Mouse (Mus musculus) heart, embryonic 12.5 days (tissue): ENCODE results near the gene Plxna2. TPM values are rescaled to one million over a fixed set of nuclear protein-coding genes. Genes with fewer than 3 reads are reported as not detected.
A peak's percentile ranks its signal among the peaks of the same experiment; 100 is the strongest.

Experiments used
- ATAC-seq: fragments of 200-750 bp; cut with Nextera tagmentation; 2 replicates; pipeline ENCODE4 v1.8.0; 2017; ENCODE audit warnings: moderate TSS enrichment, moderate library complexity; ENCODE audit not compliant: insufficient number of reproducible peaks, low FRiP score
- H3K27ac ChIP-seq: fragments of 300-500 bp; sonication (generic); 2 replicates; pipeline ENCODE4 v1.5.1; 2016; ENCODE audit warnings: mild to moderate bottlenecking, moderate library complexity; ENCODE audit not compliant: poor library complexity, severe bottlenecking
- H3K27me3 ChIP-seq: fragments of 300-500 bp; sonication (generic); replicated peaks from 2 replicates; pipeline ENCODE4 v1.6.1; 2016; ENCODE audit warnings: mild to moderate bottlenecking, moderate library complexity
- H3K36me3 ChIP-seq: fragments of 300-500 bp; sonication (generic); 2 replicates; pipeline ENCODE4 v1.6.1; 2016; ENCODE audit warnings: mild to moderate bottlenecking, moderate library complexity
- H3K4me1 ChIP-seq: fragments of 300-500 bp; sonication (generic); replicated peaks from 2 replicates; pipeline ENCODE4 v1.6.1; 2016; ENCODE audit warnings: mild to moderate bottlenecking
- H3K4me2 ChIP-seq: fragments of 300-500 bp; sonication (generic); 2 replicates; pipeline ENCODE4 v1.6.1; 2016; ENCODE audit warnings: mild to moderate bottlenecking, moderate library complexity
- H3K4me3 ChIP-seq: fragments of 300-500 bp; sonication (generic); 2 replicates; pipeline ENCODE4 v1.5.1; 2016; ENCODE audit warnings: mild to moderate bottlenecking
- H3K9ac ChIP-seq: fragments of 300-500 bp; sonication (generic); 2 replicates; pipeline ENCODE4 v1.6.1; 2016; ENCODE audit warnings: mild to moderate bottlenecking, moderate library complexity
- H3K9me3 ChIP-seq: fragments of 300-500 bp; sonication (generic); replicated peaks from 2 replicates; pipeline ENCODE4 v1.6.1; 2016; ENCODE audit warnings: mild to moderate bottlenecking, moderate library complexity
- WGBS: fragments of 180-500 bp; shearing (Covaris S2); methylation state at CpG from one replicate; pipeline ENCODE4 v1.1.7; 2016; 5-methylcytosine and 5-hydroxymethylcytosine counted together
- polyA plus RNA-seq: library from polyadenylated mRNA; unstranded; fragments of >200 nt; fragmentation: Nextera tagmentation; extraction: Ambion mirVana; gene quantifications from 2 replicates; pipeline ENCODE4 v1.2.1, GENCODE M21; 2016

Plxna2 gene
- polyA plus RNA-seq, 1 experiment from 2014 or later = 8.0 TPM

- Histone ChIP-seq H3K4me3 (no peak overlapping the region), H3K36me3 (no peaks in the 10 kb centered on the region), H3K4me1 (peaks cover 53% of the 10 kb centered on the region), H3K4me2 (no peak overlapping the region), H3K9me3 (no peaks in the 10 kb centered on the region), H3K27ac (peak overlapping the region; percentile 84), H3K27me3 (no peaks in the 10 kb centered on the region), H3K9ac (no peak overlapping the region)
- WGBS = 5% methylated on average over 1 of the region's 1 CpGs
- ATAC-seq = peak; percentile 74
Measured at GRCm38 (mm10) chr1:194687746-194688145, 69.7 kb downstream of the Plxna2 start.

DNA sequence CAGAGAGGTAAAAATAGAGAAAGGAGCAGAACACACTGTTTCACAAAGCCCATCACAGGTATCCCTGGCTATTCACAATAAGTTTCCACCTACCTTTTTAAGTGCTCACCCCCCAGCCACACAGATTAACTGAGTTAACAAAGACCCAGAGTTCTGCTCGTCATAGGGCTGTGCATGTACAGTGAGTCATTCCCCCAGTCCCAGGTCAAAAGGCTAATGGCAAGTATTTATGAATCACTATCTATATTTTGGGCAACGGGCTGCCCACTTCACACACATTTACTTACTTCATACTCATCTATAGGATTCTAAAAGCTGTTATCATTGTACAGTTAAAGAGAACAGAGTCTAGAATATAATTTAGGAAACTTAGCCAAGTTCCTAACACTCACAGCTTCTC is 70.1 kb downstream of the Plxna2 start:
- H3K4me3 ChIP-seq = no peak overlapping the region
- no peak for ATAC-seq
- no peaks in the 10 kb centered on the region for H3K9me3 ChIP-seq
- H3K27ac ChIP-seq = peak overlapping the region; percentile 84
- H3K27me3 ChIP-seq = no peaks in the 10 kb centered on the region
- H3K9ac ChIP-seq = no peak overlapping the region
- H3K36me3 ChIP-seq = no peaks in the 10 kb centered on the region
- H3K4me1 ChIP-seq = peaks cover 53% of the 10 kb centered on the region
- no peak overlapping the region for H3K4me2 ChIP-seq
- 15% methylated on average over 2 of the region's 2 CpGs for WGBS

DNA sequence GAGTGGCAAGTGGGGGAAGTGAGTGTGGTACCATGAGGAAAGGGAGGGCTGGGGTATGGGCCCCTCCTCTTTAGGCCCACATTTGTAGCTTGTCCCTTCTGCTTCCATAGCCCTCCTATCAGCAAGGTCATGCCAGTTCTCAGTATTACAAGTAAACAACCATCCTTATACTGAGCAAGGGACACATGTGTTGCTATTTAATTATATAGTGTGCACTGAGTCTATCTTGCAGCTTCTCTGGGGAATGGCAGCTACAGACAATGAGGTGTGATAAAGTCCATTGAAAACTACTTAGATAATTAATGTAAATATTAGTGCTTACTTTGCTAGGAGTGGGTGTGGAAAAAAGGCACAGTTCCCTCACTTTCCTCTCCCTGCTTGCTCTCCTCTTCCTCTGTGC is 75.0 kb downstream of the Plxna2 start:
- Histone ChIP-seq H3K4me1 (peaks cover 54% of the 10 kb centered on the region), H3K27me3 (no peaks in the 10 kb centered on the region), H3K27ac (no peak overlapping the region; the same call in 1 of the 2 replicates), H3K4me3 (no peak overlapping the region), H3K36me3 (no peaks in the 10 kb centered on the region), H3K9ac (no peak overlapping the region), H3K4me2 (no peak overlapping the region), H3K9me3 (no peaks in the 10 kb centered on the region)
- no peak for ATAC-seq

DNA sequence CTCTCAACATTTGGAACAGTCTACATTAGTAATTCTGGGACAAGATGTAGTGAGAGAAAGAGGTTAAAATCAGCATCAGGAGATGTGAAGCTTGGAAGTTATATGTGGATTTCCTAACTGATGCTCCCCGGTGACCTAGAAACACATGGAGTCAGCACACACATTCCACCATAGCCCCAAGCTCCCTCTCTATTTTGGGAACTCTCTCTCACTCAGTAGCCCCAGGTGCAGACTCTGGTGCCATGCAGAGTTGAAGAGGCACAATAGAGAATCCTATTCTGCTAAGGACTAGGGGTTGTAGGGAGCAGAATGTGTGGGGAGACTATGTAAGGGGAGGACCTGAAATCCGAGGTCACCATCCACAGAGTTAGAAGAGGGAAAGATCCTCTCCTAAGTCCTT is 75.5 kb downstream of the Plxna2 start:
- H3K27ac ChIP-seq = no peak overlapping the region
- WGBS = 47% methylated on average over 2 of the region's 2 CpGs

GRCm38 (mm10) chr1:194694805-194695204 is 76.8 kb downstream of the Plxna2 start:
- no peak for ATAC-seq
- Histone ChIP-seq H3K4me1 (peaks cover 49% of the 10 kb centered on the region), H3K27me3 (no peaks in the 10 kb centered on the region), H3K36me3 (no peaks in the 10 kb centered on the region), H3K4me3 (no peak overlapping the region), H3K9me3 (no peaks in the 10 kb centered on the region), H3K4me2 (no peak overlapping the region), H3K27ac (no peak overlapping the region), H3K9ac (no peak overlapping the region)
- 71% methylated on average over 2 of the region's 2 CpGs for WGBS

More for the DNA sequence above, 75.5 kb downstream of the Plxna2 start:
- no peak for ATAC-seq
- H3K4me2 ChIP-seq = no peak overlapping the region
- no peaks in the 10 kb centered on the region for H3K36me3 ChIP-seq
- no peaks in the 10 kb centered on the region for H3K27me3 ChIP-seq
- H3K4me1 ChIP-seq = peaks cover 52% of the 10 kb centered on the region
- no peak overlapping the region for H3K4me3 ChIP-seq
- no peaks in the 10 kb centered on the region for H3K9me3 ChIP-seq
- no peak overlapping the region for H3K9ac ChIP-seq

- Histone ChIP-seq H3K9ac (no peak overlapping the region), H3K4me3 (no peak overlapping the region), H3K36me3 (no peaks in the 10 kb centered on the region), H3K9me3 (no peaks in the 10 kb centered on the region), H3K27ac (no peak overlapping the region), H3K4me1 (peaks cover 51% of the 10 kb centered on the region), H3K27me3 (no peaks in the 10 kb centered on the region), H3K4me2 (no peak overlapping the region)
- 78% methylated on average over 2 of the region's 2 CpGs for WGBS
- ATAC-seq = no peak
Measured at GRCm38 (mm10) chr1:194697439-194697838, 79.4 kb downstream of the Plxna2 start.

DNA sequence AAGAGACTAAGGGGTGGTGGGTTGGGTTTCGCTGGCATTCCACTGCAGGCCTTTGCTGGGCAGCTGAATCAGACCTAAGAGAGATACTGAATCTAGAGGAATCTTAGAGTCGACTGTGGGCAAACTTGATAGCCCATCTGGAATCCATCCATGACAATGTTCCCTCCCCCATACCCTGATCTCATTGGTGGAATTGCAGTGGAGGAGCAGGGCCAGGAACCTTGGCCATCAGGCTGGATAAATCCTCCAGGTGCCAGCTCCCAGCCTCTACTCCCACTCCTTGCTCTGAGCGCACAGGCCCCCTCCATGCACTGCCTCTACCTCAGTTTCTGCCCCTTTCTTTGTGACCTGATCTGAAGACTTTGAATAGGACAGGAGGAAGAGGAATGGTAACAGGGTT is 81.3 kb downstream of the Plxna2 start:
- Histone ChIP-seq H3K4me1 (peaks cover 38% of the 10 kb centered on the region), H3K4me3 (no peak overlapping the region), H3K36me3 (no peaks in the 10 kb centered on the region), H3K27me3 (no peaks in the 10 kb centered on the region), H3K9me3 (no peaks in the 10 kb centered on the region), H3K4me2 (no peak overlapping the region), H3K27ac (no peak overlapping the region), H3K9ac (no peak overlapping the region)
- ATAC-seq = no peak
- WGBS = 66% methylated on average over 3 of the region's 3 CpGs

GRCm38 (mm10) chr1:194703235-194703634 is 85.2 kb downstream of the Plxna2 start:
- 48% methylated on average over 2 of the region's 2 CpGs for WGBS
- no peaks in the 10 kb centered on the region for H3K36me3 ChIP-seq
- H3K27ac ChIP-seq = no peak overlapping the region
- no peak for ATAC-seq
- peaks cover 15% of the 10 kb centered on the region for H3K4me1 ChIP-seq
- no peak overlapping the region for H3K4me3 ChIP-seq
- no peaks in the 10 kb centered on the region for H3K27me3 ChIP-seq
- no peak overlapping the region for H3K9ac ChIP-seq
- H3K4me2 ChIP-seq = no peak overlapping the region
- H3K9me3 ChIP-seq = no peaks in the 10 kb centered on the region

DNA sequence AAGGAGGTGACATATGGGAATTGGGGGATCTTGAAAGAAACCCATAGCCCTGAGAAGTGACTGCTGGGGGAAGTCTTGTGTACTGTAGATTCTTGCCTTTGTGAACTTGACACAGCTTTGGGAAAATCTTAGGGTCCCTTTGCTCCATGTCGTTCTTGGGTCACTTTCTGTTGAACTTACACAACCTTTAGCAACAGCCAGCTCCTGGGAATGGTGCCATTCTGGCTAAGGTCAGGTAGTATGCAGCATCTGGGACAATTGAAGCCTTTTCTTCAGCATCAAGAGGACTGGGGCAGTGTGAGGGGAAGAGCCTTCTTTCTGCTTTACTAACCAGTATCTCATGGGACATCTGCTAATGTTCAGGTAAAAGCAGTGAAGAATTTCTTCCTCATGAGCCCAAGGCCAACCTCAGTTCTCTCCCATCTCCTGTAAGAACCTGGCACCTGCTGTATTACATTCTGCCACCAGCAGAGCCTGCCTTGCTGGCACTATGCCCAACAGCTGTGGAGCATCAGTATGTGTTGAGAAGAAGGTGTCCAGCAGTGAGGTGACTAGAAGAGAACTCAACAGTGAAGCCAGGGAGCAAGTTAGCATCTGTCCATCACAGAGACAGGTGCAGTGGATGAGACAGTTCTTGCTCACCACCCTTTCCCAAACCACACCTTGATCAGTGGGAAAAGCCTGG is 86.3 kb downstream of the Plxna2 start:
- no peak for ATAC-seq
- Histone ChIP-seq H3K4me1 (peaks cover 14% of the 10 kb centered on the region), H3K27ac (no peak overlapping the region), H3K36me3 (no peaks in the 10 kb centered on the region), H3K27me3 (no peaks in the 10 kb centered on the region), H3K9ac (no peak overlapping the region), H3K4me2 (no peak overlapping the region), H3K4me3 (no peak overlapping the region), H3K9me3 (no peaks in the 10 kb centered on the region)
- 56% methylated on average over 1 of the region's 1 CpGs for WGBS

DNA sequence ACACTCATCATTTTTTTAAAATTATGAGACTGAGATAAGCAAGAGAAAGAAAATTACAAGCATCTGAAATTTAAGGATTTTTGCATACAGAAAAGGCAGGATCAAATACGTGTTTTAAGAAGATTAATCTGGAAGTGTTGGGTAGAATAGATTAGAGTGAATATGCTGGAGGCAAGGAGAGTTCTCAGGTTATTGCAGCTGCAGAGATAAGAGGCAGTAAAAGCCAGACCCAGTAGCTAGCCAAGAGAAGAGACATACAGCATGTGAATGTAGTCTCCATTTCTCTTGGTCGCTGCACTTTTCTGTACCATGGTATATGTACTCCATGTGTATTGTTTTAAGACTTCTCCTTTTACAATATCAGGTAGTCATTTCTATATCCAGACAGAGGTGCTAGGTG is 88.5 kb downstream of the Plxna2 start:
- WGBS = 55% methylated on average over 2 of the region's 2 CpGs

GRCm38 (mm10) chr1:194712373-194712772 is 94.4 kb downstream of the Plxna2 start:
- H3K9me3 ChIP-seq = no peaks in the 10 kb centered on the region
- no peak overlapping the region for H3K4me3 ChIP-seq
- no peak overlapping the region for H3K4me2 ChIP-seq
- ATAC-seq = no peak
- no peak overlapping the region for H3K27ac ChIP-seq
- no peak overlapping the region for H3K9ac ChIP-seq
- no peaks in the 10 kb centered on the region for H3K4me1 ChIP-seq
- WGBS = 19% methylated on average over 2 of the region's 2 CpGs
- H3K27me3 ChIP-seq = no peaks in the 10 kb centered on the region
- H3K36me3 ChIP-seq = no peaks in the 10 kb centered on the region

More for the DNA sequence above, 88.5 kb downstream of the Plxna2 start:
- no peak for ATAC-seq
- H3K36me3 ChIP-seq = no peaks in the 10 kb centered on the region
- H3K27me3 ChIP-seq = no peaks in the 10 kb centered on the region
- no peak overlapping the region for H3K4me3 ChIP-seq
- peaks cover 4% of the 10 kb centered on the region; the same call in 1 of the 2 replicates for H3K4me1 ChIP-seq
- no peaks in the 10 kb centered on the region for H3K9me3 ChIP-seq
- no peak overlapping the region for H3K9ac ChIP-seq
- no peak overlapping the region for H3K27ac ChIP-seq
- no peak overlapping the region for H3K4me2 ChIP-seq
